Mouse (Mus musculus) right cerebral cortex, postnatal 14 days (tissue): Measurements from ENCODE around the gene Mllt1.

Source experiments
- DNase-seq: peaks from one replicate; pipeline ENCODE4 v3.0.0; 2022

The Mllt1 gene

GRCm38 (mm10) chr17:56935363-56936131, at the start of gene Mllt1:
TSS of gene Mllt1 (minus strand) at chr17:56935415.
- peak; percentile 99 for DNase-seq

GRCm38 (mm10) chr17:56984886-56985285, 49.7 kb upstream of the Mllt1 start:
- no peak for DNase-seq

- no peak for DNase-seq
Measured at GRCm38 (mm10) chr17:56982013-56982412, 46.8 kb upstream of the Mllt1 start, which contains the start of gene Acer1. TSS of gene Acer1 (minus strand) at chr17:56982126.

GRCm38 (mm10) chr17:56981049-56981448, 45.8 kb upstream of the Mllt1 start:
- no peak for DNase-seq

- no peak for DNase-seq
Measured at GRCm38 (mm10) chr17:56979524-56979923, 44.3 kb upstream of the Mllt1 start.

DNA sequence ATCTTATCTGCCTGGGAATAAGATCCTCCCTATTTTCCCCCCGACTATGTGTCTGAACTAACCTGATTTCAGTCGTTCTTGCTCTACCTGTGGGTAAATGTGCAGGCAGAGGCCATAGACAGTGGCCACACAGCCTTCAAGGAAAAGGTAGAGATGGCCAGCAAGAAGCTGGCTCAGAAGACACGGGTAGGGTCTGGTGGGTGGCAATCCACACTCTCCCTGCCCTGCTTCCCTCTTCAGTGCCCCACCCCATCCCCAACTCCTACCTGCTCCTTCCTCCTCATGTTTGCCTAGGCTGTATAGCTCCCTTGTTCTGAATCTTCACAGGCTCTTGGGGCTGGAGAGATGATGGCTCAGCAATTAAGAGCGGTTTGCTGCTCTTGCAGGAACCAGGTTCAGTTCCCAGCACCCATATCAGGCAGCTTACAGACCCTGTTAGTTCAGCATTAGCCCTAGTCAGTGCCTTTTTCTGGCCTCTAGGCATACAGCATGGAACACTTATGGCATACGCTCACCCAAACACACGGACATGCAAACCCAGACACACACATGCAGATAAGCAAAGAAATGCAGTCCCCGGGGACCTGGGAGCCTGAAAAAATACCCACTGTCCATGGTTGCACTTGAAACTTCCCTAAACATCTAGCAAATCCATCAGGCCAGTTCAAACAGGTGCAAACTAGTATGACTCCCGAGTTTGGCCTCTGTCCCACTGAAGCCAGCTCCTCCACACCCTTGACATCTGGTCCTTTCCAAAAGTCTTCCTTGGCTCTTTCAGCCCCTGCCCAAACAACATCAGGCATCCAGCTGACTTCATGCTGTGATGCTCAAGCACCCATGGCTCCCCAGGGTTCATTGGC, 41.5 kb upstream of the Mllt1 start:
- no peak for DNase-seq

DNA sequence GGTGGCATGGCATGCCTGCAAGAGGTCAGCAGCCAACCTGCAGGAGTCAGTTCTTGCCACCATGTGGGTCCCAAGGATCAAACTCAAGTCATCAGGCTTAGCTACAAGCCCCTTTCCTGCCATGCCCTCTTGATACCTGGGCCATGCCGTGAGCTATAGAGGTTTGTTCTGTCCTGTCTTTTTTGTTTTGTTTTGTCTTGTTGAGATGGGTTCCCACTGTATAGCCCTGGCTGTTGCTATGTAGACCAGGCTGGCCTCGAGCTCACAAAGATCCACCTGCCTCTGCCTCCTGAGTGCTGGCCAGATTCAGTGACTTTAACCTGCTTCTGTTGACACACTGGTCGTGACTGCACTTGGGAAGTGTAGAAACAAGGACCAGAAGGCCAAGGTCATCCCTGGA, 40.2 kb upstream of the Mllt1 start:
- no peak for DNase-seq

- no peak for DNase-seq
Measured at GRCm38 (mm10) chr17:56974708-56975240, 39.6 kb upstream of the Mllt1 start.

- DNase-seq, result no peak
Measured at GRCm38 (mm10) chr17:56973956-56974707, 38.9 kb upstream of the Mllt1 start.

GRCm38 (mm10) chr17:56970081-56970480, 34.9 kb upstream of the Mllt1 start:
- DNase-seq, result no peak

- DNase-seq, result no peak
Measured at GRCm38 (mm10) chr17:56969321-56969720, 34.1 kb upstream of the Mllt1 start.

DNA sequence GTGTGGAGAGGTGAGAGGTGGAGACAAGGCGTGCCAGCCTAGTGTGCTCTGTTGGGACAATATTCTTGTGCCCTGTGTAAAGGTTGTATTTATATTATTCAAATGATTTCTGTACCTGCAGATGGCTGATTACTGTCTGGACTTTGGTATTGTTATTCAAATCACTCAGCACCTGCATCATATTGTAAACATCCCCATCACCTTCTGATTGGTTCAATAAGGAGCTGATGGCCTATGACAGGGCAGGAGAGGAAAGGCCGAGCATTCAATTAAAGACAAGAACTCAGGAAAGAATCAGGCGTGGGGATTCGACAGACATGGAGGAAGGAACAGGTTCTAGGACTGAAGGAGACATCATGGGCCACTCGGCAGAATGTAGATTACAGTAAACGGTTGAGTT, 28.4 kb upstream of the Mllt1 start:
- DNase-seq, result no peak

DNA sequence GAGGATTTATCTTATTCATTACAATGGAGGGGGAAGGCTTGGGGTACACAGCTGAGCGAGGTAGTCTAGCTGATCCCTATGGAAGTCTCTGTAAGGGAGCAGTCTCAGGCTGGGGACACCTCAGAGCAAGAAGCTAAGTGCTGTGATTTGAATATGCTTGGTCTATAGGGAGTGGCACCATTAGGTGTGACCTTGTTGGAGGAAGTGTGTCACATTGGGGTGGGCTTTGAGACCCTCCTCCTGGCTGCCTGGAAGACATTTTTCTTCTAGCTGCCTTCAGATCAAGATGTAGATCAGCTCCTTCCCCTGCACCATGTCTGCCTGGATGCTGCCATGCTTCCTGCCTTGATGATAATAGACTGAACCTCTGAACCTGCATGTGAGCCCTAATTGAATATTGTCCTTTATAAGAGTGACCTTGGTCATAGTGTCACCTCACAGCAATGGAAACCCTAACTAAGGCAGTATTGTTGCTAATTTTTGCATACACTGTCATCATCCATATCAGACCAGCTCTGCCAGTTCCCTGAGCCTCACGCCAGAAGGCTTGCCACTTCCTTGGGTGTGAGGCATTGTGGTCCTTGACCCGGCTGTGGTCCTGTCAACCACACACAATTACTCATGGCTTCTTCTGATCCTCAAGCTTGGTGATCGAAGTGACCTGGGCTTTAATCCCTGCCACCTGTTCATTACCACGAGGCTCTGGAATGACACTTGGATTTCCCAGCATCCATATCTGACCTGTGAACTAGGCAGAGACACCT, 27.6 kb upstream of the Mllt1 start:
- DNase-seq, result no peak

DNA sequence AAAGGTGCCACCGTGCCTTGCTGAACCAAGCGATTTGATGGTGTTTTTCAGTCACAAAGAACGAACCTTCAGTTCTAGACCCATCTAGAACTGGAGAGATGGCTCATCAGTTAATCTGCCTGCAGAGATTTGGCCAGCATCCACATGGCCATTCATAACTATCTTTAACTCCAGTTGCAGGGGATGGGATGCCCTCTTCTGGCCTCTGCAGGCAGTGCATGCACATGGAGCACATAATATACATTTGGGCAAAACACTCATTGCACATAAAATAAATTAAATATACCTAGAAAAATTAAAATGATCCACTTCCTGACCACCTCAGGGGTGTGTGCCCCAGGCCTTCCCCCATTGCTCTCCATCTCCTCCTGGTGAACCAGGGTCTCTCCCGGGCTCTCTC, 26.7 kb upstream of the Mllt1 start:
- no peak for DNase-seq

DNA sequence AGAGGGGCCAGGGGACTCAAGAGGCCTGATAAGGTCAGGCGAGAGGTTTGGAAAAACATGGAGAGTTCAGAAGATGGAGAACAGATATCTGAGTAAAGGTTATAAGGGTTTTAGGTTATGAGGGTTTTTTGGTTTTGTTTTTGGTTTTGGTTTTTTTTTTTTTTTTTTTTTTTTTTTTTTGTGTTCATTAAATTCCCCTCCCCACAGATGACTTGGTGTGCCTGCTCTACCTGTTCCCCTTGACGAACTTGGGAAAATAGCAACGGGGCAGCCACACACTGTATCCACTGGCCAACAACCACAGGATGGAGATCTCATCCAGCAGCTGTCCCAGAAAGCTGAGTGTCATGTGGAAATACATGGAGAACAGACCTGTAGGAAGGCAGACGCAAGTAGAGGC, 23.5 kb upstream of the Mllt1 start:
- no peak for DNase-seq

GRCm38 (mm10) chr17:56957763-56958429, 22.7 kb upstream of the Mllt1 start:
- DNase-seq, result no peak

- no peak for DNase-seq
Measured at GRCm38 (mm10) chr17:56954871-56955270, 19.7 kb upstream of the Mllt1 start.

DNA sequence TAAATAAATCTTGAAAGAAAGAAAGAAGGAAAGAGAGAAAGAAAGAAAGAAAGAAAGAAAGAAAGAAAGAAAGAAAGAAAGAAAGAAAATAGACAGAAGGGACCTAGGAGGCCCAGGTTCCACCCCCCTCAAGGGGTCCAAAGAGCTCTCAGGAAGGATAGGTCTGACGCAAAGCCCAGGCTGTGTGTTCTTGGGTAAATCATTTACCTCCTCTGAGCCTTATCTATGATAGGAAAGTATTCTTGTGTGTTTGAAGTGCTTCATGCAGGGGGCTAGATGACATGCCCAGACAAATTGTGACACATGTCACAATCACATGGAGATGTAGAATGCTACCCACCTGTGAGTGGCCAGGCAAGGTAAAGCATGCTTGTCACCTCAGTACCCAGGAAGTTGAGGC, 17.4 kb upstream of the Mllt1 start:
- DNase-seq, result no peak

DNA sequence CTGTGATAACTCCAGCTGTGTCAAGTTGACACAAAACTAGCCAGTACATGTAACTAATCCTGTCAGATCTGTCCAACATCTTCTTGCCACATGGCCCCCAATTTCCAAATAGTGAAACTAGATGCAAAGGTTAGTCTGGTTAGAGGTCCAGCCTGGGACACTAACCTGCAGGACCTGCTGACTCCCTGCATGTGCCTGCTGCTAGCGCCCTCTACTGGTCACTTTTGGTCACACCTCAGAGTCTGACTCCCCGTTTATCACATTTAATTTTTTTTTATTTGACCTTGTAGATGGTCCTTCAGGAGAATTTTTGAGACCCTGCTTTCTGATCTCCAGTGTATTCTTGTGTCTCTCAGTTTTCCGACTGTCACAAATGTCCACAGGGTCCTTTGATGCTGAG, 15.7 kb upstream of the Mllt1 start:
- peak; percentile 28 for DNase-seq

DNA sequence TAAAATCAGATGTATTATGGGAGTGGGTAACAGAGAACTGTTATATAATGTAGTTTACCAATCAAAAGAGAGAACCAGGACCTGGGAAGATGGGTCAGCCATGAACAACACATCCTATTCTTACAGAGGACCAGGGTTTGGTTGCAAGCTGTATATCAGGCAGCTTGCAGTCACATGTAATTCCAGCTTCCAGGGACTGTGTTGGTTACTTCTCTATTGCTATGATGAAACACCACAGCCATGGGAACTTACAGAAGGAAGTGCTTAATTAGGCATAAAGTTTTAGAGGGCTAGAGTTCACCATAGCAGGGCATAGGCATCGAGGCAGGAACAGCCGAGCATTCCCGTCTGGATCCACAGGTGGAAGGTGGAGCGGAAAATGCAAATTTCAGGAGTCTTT, 3.5 kb upstream of the Mllt1 start:
- DNase-seq, result no peak

DNA sequence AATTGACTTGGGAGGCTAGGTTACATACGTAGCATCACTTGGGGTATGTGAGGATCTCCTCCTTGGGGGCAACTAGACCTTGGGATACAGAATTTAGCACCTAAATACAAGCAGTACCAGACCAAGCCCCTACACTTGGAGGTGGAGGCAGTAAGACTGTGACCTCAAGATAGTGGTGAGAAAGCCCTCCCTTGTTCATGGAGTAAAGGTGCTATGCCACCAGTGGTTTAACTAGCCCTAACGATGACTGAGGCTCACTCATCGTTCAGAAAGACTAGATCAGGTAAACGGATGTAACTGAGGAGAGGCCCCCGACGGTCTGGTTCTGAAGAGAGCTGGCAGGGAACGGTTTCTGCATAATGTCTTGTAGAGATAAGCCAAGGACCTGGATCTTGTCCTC, 1.5 kb upstream of the Mllt1 start:
- no peak for DNase-seq
